Mouse (Mus musculus): ENCODE measurements around the gene Vwa5b1.

The Vwa5b1 gene

DNA sequence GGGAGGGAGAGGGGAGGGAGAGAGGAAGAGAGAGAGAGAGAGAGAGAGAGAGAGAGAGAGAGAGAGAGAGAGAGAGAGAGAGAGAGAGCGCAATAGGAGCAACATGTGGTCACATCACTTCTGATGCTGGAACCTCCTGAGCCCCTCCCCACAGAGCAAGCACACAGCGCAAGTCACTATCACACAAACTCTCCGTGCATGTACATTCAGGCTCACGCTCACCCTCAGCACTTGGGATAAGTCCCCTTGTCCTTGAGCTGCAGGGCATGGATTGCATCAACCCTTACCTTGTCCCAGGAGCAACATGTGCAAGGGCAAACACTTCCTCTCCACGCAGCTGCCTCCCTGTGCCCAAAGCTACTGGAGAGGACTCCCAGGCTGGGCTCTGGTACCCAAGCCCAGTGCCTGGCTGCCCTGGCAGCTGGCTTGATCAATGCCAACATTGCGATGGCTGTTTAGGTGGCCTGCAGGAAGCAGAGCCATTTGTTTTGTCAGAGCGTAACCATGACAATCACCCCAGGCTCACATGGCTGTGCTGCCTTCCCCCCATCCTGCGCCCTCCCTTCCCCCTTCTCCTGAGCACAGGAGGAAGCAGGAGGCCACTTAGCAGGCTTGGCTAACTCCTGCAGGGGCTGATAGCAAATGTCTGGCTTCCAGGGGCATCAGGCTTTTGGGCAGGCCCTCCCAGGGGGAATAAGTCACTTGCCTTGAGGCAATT is at the start of gene Vwa5b1:
TSS of gene Vwa5b1 (minus strand) at position 457 of the 718 bp plus-strand sequence.
- DNase-seq (ENCODE audit: low spot score in 2 of 2) = no peak

GRCm38 (mm10) chr4:138682760-138683159 is 47.1 kb upstream of the Vwa5b1 start:
- no peak for DNase-seq (ENCODE audit: low spot score in 2 of 2)

DNA sequence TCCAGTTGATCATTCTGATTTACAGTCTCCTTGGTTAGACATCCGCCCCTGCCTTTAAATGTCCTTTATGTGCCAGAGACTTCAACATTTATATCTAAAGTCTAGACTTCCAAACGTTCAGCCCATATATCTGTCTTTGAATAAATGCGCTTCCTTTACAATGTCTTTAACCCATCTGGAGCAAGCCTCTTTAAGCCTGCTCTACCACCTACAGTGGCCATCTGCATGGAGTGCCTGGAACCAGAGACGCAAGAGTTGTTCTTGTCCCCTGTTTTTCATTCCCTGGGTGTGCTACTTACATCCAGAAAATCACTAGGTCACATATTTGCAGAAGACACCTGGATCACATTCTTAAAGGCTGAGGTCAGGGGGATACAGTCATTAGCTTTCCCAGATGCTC is 44.4 kb upstream of the Vwa5b1 start:
- no peak for DNase-seq (ENCODE audit: low spot score in 2 of 2)

DNA sequence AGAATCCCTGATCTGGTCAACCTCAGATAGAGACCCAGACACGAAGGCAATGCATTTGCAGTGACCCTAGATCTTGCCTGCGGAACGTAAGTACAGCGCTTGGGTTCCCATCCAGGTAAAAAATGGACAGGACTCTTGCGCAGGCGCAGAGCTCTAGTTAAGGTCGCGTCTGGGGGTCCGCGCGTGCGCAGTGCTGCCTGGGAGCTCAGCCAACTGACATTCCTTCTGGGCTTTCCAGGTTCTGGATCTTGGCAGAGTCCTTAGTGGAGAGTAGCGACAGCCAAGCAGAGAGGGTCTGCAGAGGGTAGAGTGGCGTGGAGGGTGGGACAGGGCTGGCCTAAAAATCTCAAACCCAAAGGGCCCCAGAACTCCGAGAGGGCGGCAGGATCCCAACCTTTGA is 41.9 kb upstream of the Vwa5b1 start:
- no peak for DNase-seq (ENCODE audit: low spot score in 2 of 2)

DNA sequence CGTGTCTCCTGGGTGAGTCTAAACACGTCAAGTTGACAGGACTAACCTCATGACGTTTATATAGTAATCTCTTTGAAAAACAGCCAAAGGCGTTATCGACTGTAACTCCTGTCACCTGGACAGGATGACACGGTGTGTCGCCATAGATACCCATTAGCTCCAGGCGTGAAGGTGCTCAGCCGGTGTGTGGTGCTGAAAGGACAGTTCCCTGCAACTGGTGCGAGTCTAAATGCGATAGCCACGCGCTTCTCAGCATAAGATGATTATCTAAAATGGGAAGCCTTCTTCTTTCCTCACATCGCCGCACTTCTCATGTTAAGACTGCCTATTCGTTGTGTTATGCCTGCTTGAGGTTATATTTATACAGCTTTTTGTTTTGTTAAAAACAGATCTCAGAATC is 40.8 kb upstream of the Vwa5b1 start:
- peak in 1 of 2 experiments; percentile 20 for DNase-seq (ENCODE audit: low spot score in 2 of 2)

DNA sequence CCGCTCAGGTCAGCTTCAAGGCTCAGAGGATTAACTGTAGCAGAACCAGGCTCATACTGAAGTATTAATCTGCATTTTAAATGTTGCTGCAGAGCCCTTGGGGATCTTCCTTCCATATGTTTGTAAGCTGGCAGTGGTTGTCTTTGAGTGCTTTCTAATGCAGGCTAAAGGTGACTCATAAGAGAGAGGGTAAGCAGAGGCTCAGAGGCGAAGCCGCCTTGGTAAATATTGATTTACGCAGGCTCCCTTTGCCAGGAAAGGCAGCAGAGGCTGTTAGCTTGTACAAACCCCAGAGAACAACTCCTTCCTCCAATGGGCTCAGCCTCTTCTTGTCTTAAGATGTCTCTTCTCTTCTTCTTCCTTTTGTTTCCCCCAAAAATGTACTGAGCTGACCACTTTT is 36.5 kb upstream of the Vwa5b1 start:
- DNase-seq (ENCODE audit: low spot score in 2 of 2) = no peak

GRCm38 (mm10) chr4:138670093-138670889 is 34.6 kb upstream of the Vwa5b1 start:
- DNase-seq (ENCODE audit: low spot score in 2 of 2) = no peak

DNA sequence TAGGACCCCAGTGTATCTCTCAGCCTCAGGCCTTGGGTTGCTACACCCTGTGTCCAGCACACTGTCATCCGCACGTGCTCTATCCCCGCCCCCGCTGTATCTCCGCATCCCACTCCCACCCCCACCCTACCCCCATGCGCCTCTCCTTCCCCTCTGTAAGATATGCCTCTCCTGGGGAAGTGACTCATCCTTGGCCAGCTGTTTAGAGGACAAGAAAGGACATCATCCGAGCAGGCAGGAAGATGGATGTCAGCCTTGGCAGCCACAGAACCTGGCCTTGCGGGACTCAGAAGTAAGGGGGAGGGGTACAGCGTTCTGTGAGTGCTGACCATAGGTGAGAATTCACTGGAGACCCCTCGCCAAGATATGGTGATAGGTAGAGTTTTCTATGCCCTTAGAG is 30.8 kb upstream of the Vwa5b1 start:
- DNase-seq (ENCODE audit: low spot score in 2 of 2) = no peak

- no peak for DNase-seq (ENCODE audit: low spot score in 2 of 2)
These were observed 24.4 kb upstream of the Vwa5b1 start for GRCm38 (mm10) chr4:138659936-138660602.

DNA sequence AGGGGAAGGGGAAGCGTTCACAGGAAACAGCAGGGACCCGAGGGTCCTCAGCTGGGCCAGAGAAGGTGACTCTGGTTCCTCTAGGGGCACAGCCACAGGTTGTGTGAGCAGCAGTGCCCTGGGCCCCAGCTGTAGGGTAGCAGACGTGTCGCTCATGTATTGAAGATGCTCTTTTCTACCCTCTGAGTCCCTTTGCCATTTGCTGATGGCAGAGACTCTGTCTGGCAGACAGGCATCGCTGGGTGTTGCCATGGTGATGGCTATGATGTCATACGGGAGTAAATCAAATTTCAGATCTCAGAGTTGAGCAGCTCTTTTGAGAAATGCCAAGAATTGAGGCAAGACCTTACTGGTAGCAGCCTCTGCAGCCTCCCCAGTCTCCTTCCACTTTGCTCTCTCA is 17.4 kb upstream of the Vwa5b1 start:
- DNase-seq (ENCODE audit: low spot score in 2 of 2) = no peak

GRCm38 (mm10) chr4:138651881-138652280 is 16.2 kb upstream of the Vwa5b1 start:
- DNase-seq (ENCODE audit: low spot score in 2 of 2) = no peak

DNA sequence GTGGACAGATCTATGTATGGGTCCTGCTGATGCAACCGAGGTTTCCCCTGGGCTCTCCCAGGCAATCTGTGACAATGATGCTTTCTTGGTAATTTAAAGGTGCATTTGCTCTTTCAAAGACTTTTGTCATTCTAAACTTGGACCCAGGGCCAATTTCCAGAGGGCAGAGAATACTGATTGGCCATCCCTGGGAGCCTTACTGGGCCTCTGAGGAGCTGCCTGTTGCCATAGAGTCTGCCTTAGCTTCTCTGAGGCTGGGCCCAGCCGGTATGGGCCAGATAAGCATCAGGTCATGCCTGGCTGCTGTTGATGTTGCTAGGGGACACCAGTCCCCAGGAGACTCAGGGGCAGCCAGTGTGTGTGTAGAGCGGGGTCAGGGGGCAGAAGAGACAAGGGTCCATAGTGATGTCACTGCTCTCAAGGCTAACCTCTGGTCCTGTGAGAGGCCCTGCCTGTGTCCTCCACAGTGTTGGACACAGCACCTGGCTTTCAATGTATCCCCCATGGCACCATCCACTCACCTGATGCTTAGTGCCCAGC is 12.5 kb upstream of the Vwa5b1 start:
- no peak for DNase-seq (ENCODE audit: low spot score in 2 of 2)

GRCm38 (mm10) chr4:138642272-138642671 is 6.6 kb upstream of the Vwa5b1 start:
- no peak for DNase-seq (ENCODE audit: low spot score in 2 of 2)

DNA sequence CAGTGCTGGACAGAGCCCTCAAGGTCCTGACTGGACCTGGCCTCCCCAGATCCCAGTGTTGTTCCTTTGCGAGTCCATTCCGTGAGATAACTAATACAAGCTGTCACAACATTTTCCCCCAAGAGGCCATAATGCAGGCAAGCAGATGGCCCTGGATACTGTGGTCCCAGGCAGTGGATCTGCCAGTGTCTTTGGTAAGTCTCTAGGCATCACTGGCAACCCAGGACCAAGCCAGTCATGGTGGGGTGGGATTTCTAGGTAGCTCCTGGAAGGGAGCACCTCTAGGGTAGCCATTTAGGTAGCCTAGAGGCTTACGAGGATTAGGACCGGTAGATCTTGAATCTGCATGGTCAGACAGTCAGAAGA is 445 bp upstream of the Vwa5b1 start:
- DNase-seq (ENCODE audit: low spot score in 2 of 2) = no peak

GRCm38 (mm10) chr4:138628256-138628655 is 7.4 kb downstream of the Vwa5b1 start:
- no peak for DNase-seq (ENCODE audit: low spot score in 2 of 2)

GRCm38 (mm10) chr4:138614454-138614853 is 21.2 kb downstream of the Vwa5b1 start:
- DNase-seq (ENCODE audit: low spot score in 2 of 2) = no peak

GRCm38 (mm10) chr4:138601926-138602325 is 33.8 kb downstream of the Vwa5b1 start:
- DNase-seq (ENCODE audit: low spot score in 2 of 2) = no peak

DNA sequence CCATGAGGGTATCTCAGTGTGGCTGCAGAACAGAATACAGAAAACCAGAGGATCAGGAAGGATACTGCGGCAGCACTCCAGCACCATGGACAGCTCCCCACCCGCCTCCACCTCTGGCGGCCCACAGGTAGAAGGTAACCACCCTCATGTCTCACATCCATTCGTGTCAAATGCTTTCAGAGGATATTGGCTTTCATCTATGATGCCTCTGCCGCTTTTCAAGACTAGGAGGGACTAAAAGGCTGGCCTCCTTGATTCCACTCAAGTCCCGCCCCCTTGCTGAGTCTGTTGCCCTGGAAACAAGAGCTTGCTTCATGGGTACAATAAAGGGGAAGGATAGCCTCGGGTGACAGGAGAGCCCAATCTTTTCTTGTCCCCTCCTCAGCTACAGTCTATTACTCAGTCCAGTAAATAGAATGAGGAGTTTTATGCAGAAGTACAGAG is 37.8 kb downstream of the Vwa5b1 start:
- peak in 1 of 2 experiments; percentile 43 for DNase-seq (ENCODE audit: low spot score in 2 of 2)

- DNase-seq (ENCODE audit: low spot score in 2 of 2) = no peak
These were observed 39.1 kb downstream of the Vwa5b1 start for GRCm38 (mm10) chr4:138596391-138597130.

DNA sequence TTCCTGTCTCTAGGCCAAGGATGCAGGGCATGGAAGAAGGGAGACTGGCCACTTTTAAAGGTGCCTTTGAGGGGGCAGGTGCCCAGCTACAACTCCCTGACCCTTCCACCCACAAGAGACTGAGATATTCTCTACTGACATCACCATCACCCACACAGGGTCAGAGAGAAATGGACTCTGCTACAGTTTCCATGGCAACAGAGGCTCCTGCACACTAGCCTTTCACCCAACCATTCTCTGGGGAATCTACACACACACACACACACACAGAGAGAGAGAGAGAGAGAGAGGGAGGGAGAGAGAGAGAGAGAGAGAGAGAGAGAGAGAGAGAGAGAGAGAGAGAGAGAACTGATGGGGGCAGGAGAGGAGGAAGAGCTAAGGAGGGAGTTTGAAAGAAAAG is 50.7 kb downstream of the Vwa5b1 start:
- no peak for DNase-seq (ENCODE audit: low spot score in 2 of 2)

DNA sequence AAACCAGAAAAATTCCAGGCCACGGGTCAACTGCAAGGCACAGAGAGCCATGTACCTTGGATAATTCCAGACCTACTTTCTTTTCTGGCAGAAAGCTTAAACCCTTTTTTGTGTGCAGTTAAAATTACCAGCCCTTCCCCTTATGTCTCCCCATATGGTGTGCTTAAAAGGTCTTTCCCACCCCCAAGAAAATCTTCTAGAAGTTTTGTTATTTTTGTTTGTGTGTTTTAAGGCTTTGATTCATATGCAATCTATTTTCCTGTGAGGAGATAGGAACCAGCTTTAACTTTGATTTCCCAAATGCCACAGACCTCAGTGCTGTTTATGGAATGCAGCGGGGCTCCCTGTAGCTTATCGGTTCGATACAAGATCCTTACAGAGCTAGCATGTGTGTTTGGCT is 53.2 kb downstream of the Vwa5b1 start:
- DNase-seq (ENCODE audit: low spot score in 2 of 2) = no peak

- no peak for DNase-seq (ENCODE audit: low spot score in 2 of 2)
These were observed 57.3 kb downstream of the Vwa5b1 start for GRCm38 (mm10) chr4:138578406-138578805.
